Mouse (Mus musculus) liver, embryonic 12.5 days (tissue): Measurements from ENCODE around the gene Vps52. TPM values are rescaled to one million over a fixed set of nuclear protein-coding genes. Genes with fewer than 3 reads are reported as not detected.
"Not testable (repeated sequence)": the region's sequence is repeated elsewhere in the genome, so short reads cannot be mapped to it uniquely, and the experiment has no call there.

Experiments used
- ATAC-seq: fragments of 200-750 bp; cut with Nextera tagmentation; 2 replicates; pipeline ENCODE4 v1.8.0; 2017; ENCODE audit warnings: moderate number of reproducible peaks, mild to moderate bottlenecking, moderate library complexity
- H3K27ac ChIP-seq: fragments of 300-500 bp; sonication (generic); 2 replicates; pipeline ENCODE4 v1.5.1; 2016; ENCODE audit warnings: mild to moderate bottlenecking
- H3K27me3 ChIP-seq: fragments of 300-500 bp; sonication (generic); replicated peaks from 2 replicates; pipeline ENCODE4 v1.6.1; 2016; ENCODE audit warnings: mild to moderate bottlenecking, moderate library complexity
- H3K36me3 ChIP-seq: fragments of 300-500 bp; sonication (generic); 2 replicates; pipeline ENCODE4 v1.6.1; 2016; ENCODE audit warnings: mild to moderate bottlenecking, moderate library complexity
- H3K4me1 ChIP-seq: fragments of 300-500 bp; sonication (generic); 2 replicates; pipeline ENCODE4 v1.6.1; 2016
- H3K4me2 ChIP-seq: fragments of 300-500 bp; sonication (generic); 2 replicates; pipeline ENCODE4 v1.6.1; 2016; ENCODE audit warnings: mild to moderate bottlenecking, moderate library complexity
- H3K4me3 ChIP-seq: fragments of 300-500 bp; sonication (generic); 2 replicates; pipeline ENCODE4 v1.5.1; 2016; ENCODE audit warnings: mild to moderate bottlenecking, moderate library complexity
- H3K9ac ChIP-seq: fragments of 300-500 bp; sonication (generic); 2 replicates; pipeline ENCODE4 v1.6.1; 2016; ENCODE audit warnings: mild to moderate bottlenecking, moderate library complexity
- H3K9me3 ChIP-seq: fragments of 300-500 bp; sonication (generic); replicated peaks from 2 replicates; pipeline ENCODE4 v1.6.1; 2016; ENCODE audit warnings: mild to moderate bottlenecking, moderate library complexity
- WGBS: fragments of 180-500 bp; shearing (Covaris S2); methylation state at CpG from one replicate; pipeline ENCODE4 v1.1.7; 2016; ENCODE audit not compliant: insufficient replicate concordance; 5-methylcytosine and 5-hydroxymethylcytosine counted together
- polyA plus RNA-seq: library from polyadenylated mRNA; unstranded; fragments of >200 nt; fragmentation: Nextera tagmentation; extraction: Ambion mirVana; gene quantifications from 2 replicates; pipeline ENCODE4 v1.2.1, GENCODE M21; 2016

Vps52 gene
- polyA plus RNA-seq, 1 experiment from 2014 or later, result 43.5 TPM

DNA sequence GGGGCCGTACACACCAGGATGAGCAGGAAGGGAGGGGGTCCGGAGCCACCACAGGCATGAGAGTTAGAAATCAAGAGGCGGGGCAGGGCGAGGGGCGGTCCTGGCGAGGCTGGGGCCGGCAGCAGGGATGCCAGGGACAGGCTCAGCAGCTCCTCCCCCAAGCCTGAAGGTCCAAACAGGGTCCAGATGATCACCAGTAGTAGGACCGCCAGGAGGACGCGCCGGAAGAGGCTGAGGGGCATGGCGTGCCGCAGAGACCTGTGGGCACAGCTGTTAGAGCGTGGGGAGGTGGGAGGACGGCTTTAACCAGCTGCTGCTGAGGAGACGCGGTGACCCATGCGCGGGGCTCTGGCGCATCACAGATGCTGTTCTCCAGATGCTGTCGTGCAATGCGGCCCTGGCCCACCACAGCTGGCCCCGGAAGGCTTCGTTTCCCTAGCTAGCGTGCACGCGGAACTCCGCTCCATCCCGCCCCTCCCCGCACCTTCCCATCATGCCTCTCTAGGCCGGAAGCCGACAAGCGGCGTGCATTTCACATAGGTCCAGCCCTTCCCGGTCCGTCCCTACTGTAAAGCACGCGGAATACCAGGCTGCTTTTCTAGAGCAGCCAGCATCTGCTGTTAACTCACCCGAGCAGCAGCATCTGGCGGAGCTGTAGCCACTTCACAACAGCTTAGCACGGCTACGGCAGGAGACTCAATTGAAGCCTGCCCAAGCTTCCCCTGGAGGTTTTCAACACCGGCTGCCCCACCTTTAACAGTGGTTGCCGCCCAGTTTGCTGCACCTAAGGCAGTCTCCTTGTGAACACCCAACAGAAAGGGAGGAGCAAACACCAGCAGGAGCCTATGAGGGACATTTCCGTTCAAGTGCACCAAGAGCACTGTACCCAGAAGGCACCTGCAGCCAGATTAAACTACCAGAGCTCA, 4.3 kb upstream of the Vps52 start, which contains the start of gene B3galt4:
Gene B3galt4 (minus strand): TSS at position 468 of the 926 bp plus-strand sequence.
- 1% methylated on average over 45 of the region's 45 CpGs for WGBS
- peak within 1 kb of the TSS; percentile 90 for H3K4me2 ChIP-seq
- peaks cover 54% of the 10 kb centered on the region for H3K4me1 ChIP-seq
- peak within 1 kb of the TSS; percentile 80 for H3K4me3 ChIP-seq
- H3K27ac ChIP-seq, result peak within 1 kb of the TSS; percentile 92
- peak within 1 kb of the TSS; percentile 84 for H3K9ac ChIP-seq
- peaks cover 76% of the 10 kb centered on the region for H3K36me3 ChIP-seq
- no peaks in the 10 kb centered on the region for H3K27me3 ChIP-seq
- peak; percentile 78 for ATAC-seq
- no peaks in the 10 kb centered on the region for H3K9me3 ChIP-seq

- Histone ChIP-seq H3K27ac (peak overlapping the region; percentile 92), H3K4me3 (peak overlapping the region; percentile 80), H3K4me1 (peaks cover 61% of the 10 kb centered on the region), H3K4me2 (peak overlapping the region; percentile 90), H3K36me3 (peaks cover 69% of the 10 kb centered on the region), H3K9ac (peak overlapping the region; percentile 84)
- not testable (repeated sequence) for H3K9me3 ChIP-seq, ATAC-seq, H3K27me3 ChIP-seq
- 48% methylated on average over 13 of the region's 13 CpGs for WGBS
Measured at GRCm38 (mm10) chr17:33952015-33952414, 3.6 kb upstream of the Vps52 start.

DNA sequence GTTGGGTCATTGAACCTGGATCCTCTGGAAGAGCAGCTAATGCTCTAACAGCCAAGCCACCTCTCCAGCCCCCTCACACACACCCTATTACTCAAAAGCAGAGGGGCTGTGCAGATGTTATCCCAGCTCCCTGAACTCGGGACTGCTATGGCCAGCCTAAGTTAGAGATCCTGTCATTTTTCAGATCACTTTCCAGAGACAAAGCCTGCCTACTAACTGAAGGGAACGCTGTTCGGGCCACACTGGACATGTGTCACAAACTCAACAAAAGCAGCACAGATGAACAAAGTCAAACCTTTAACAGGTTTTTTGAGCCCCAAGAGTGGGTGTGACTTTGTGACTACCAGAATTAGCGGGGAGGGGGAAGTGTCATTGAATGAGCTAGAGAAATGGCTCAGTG, 2.7 kb upstream of the Vps52 start:
- 69% methylated on average over 4 of the region's 4 CpGs for WGBS
- Histone ChIP-seq H3K27ac (peak overlapping the region; percentile 92), H3K9ac (peak overlapping the region; percentile 84), H3K4me1 (peaks cover 68% of the 10 kb centered on the region), H3K9me3 (no peaks in the 10 kb centered on the region), H3K4me3 (peak overlapping the region; percentile 80), H3K27me3 (no peaks in the 10 kb centered on the region), H3K4me2 (peak overlapping the region; percentile 90), H3K36me3 (peaks cover 66% of the 10 kb centered on the region)
- ATAC-seq, result no peak

- H3K9ac ChIP-seq, result peak overlapping the region; percentile 84
- WGBS, result 58% methylated on average over 3 of the region's 3 CpGs
- peak overlapping the region; percentile 90 for H3K4me2 ChIP-seq
- H3K36me3 ChIP-seq, result peaks cover 65% of the 10 kb centered on the region
- H3K4me1 ChIP-seq, result peaks cover 68% of the 10 kb centered on the region
- no peak for ATAC-seq
- no peaks in the 10 kb centered on the region for H3K27me3 ChIP-seq
- no peaks in the 10 kb centered on the region for H3K9me3 ChIP-seq
- H3K27ac ChIP-seq, result peak overlapping the region; percentile 92
- peak overlapping the region; percentile 80 for H3K4me3 ChIP-seq
Measured at GRCm38 (mm10) chr17:33953310-33953709, 2.3 kb upstream of the Vps52 start.

DNA sequence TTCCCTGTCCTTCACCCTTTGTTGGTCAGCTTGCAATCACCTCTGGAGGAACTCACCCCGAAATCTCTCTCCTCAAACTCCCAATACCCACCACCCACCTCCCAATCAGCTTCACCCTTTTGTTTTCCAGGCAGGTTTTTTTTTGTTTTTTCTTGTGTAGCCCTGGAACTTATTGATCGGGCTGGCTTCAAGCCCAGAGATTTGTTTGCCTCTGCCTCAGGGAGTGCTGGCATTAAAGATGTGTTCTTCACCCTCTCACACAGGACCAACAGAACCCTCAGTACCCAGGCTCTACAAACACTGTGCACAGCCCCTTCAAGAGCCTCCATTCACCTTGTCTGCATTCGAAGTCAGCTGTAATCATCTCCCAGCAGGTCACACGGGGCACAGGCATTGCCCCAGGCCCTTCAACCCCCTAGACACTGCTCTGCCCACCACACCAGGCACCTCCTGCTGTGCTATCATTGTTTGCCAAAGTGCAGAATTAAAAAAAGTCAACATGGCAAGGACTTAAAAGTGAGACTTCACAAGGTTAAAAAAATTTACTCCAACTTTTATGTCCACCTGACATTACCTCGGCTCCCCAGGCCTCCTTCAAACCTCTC, 1.5 kb upstream of the Vps52 start:
- 21% methylated on average over 5 of the region's 5 CpGs for WGBS
- H3K4me2 ChIP-seq, result peak overlapping the region; percentile 90
- no peaks in the 10 kb centered on the region for H3K27me3 ChIP-seq
- no peak for ATAC-seq
- peak overlapping the region; percentile 92 for H3K27ac ChIP-seq
- peaks cover 65% of the 10 kb centered on the region for H3K36me3 ChIP-seq
- H3K9me3 ChIP-seq, result no peaks in the 10 kb centered on the region
- H3K9ac ChIP-seq, result peak overlapping the region; percentile 84
- H3K4me3 ChIP-seq, result peak overlapping the region; percentile 80
- peaks cover 68% of the 10 kb centered on the region for H3K4me1 ChIP-seq

DNA sequence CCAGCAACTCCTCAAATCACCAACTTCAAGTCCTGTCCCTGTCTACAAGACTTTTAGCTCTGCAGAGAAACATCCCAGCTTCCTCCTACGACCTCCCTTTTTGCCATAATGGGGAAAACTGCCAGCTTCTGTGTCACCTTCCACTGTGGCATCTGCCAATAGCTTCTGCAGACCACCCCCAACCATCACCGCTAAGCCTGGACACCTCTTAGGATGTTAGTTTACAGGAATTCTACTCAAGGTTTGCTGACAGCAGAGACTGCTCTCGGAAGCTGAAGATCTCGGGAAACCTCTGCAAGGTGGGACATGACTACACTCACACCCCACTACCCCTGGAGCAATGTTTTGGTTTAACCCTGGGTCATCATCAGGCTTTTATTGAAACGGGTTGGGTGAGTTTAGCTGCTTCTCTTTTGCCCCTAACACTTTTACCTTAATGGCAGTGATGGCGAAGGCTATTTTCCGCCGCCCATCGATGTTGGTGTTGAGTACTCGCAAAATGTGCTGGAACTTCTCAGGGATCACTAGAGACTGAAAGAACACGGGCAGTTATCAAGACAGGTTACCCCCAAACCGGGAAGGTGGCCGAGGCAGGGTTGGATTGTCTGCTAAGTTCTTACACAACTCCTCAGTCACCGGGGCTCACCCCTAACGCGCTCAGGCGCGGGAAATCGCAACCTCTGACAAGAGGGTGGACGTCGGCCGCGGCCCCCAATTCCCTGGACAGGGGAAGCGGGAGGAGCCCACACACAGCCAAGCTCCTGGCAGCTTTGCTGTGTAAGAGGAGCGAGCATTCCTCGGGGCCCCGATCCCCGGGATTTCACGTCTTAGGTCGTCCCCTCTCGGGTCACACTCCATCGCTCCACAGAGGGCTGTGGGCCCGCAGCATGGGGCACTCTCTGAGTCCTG, 712 bp upstream of the Vps52 start:
- under 1% methylated on average over 33 of the region's 33 CpGs for WGBS
- Histone ChIP-seq H3K27me3 (no peaks in the 10 kb centered on the region), H3K27ac (peak overlapping the region; percentile 92), H3K36me3 (peaks cover 65% of the 10 kb centered on the region), H3K4me1 (peaks cover 64% of the 10 kb centered on the region), H3K4me3 (peak overlapping the region; percentile 80), H3K4me2 (peak overlapping the region; percentile 90), H3K9me3 (no peaks in the 10 kb centered on the region), H3K9ac (peak overlapping the region; percentile 84)
- no peak for ATAC-seq

DNA sequence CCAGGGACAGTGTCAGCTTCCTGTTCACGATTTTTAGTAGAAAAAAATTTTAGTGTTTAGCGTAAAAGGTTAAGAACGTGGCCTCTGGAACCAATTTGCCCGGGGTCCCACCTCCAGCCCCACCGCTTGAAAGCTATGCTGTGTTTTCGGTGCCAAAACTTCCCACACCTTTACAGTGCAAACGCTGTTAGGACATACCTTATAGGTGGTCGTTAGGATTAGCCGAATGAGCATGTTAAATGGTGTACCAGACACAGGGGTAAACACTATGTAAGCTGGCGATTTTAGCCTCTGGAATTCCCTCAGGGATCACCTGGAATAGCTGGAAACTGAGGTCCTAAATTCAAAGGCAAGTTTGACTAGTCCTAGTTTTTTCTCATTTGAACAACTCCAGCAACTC, 724 bp downstream of the Vps52 start:
- no peak for ATAC-seq
- Histone ChIP-seq H3K27ac (peak overlapping the region; percentile 90), H3K9ac (peak overlapping the region; percentile 84), H3K9me3 (no peaks in the 10 kb centered on the region), H3K4me2 (peak overlapping the region; percentile 91), H3K27me3 (no peaks in the 10 kb centered on the region), H3K4me3 (peak overlapping the region; percentile 80), H3K36me3 (peaks cover 70% of the 10 kb centered on the region), H3K4me1 (peaks cover 49% of the 10 kb centered on the region)
- 3% methylated on average over 10 of the region's 10 CpGs for WGBS

- ATAC-seq, result no peak
- H3K27me3 ChIP-seq, result no peaks in the 10 kb centered on the region
- H3K4me3 ChIP-seq, result no peak overlapping the region
- H3K4me2 ChIP-seq, result 0 out of 2 replicates have a peak overlapping the region, but pooled peaks have one; percentile 91
- peaks cover 73% of the 10 kb centered on the region for H3K36me3 ChIP-seq
- H3K9ac ChIP-seq, result no peak overlapping the region; the same call in 1 of the 2 replicates
- H3K27ac ChIP-seq, result no peak overlapping the region
- WGBS, result 80% methylated on average over 6 of the region's 6 CpGs
- H3K9me3 ChIP-seq, result no peaks in the 10 kb centered on the region
- H3K4me1 ChIP-seq, result peaks cover 38% of the 10 kb centered on the region
Measured at GRCm38 (mm10) chr17:33957493-33957892, 1.9 kb downstream of the Vps52 start.

DNA sequence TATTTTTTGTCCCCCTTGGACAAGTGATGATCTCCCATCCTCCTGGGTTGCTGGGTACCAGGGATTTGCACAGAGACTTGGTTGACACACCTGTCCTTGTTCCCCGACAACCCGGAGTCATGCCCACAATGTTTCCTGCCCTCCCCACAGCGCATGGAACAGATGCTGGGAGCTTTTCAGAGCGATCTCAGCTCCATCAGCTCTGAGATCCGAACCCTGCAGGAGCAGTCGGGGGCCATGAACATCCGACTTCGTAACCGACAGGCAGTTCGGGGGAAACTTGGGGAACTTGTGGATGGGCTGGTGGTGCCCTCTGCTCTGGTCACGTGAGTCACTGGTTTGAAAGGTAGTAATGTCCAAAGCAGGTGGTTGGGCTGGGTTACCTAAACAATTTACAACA, 2.8 kb downstream of the Vps52 start:
- Histone ChIP-seq H3K4me1 (peaks cover 28% of the 10 kb centered on the region), H3K4me2 (no peak overlapping the region), H3K27me3 (no peaks in the 10 kb centered on the region), H3K36me3 (peaks cover 73% of the 10 kb centered on the region), H3K27ac (no peak overlapping the region), H3K9ac (no peak overlapping the region), H3K4me3 (no peak overlapping the region), H3K9me3 (no peaks in the 10 kb centered on the region)
- no peak for ATAC-seq
- WGBS, result 87% methylated on average over 11 of the region's 11 CpGs

DNA sequence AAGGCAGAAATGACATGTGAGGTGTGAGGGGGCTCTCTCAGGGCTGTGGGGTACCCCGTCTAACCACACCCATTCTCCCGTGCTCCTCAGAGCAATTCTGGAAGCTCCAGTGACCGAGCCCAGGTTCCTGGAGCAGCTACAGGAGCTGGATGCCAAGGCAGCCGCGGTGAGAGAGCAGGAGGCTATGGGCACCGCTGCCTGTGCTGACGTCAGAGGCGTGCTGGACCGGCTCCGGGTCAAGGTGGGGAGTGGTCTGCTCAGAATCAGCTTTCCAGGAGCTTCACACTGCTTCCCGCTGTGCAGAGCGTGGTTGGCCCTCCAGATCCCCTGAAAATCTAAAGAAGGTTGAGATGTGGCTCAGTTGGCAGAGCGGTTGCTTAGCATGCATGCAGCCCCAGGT, 3.5 kb downstream of the Vps52 start:
- Histone ChIP-seq H3K4me1 (peaks cover 21% of the 10 kb centered on the region), H3K36me3 (peaks cover 73% of the 10 kb centered on the region)
- no peak for ATAC-seq

GRCm38 (mm10) chr17:33959948-33960347, 4.3 kb downstream of the Vps52 start:
- 89% methylated on average over 15 of the region's 15 CpGs for WGBS
- Histone ChIP-seq H3K4me2 (no peak overlapping the region), H3K9me3 (no peaks in the 10 kb centered on the region), H3K4me3 (no peak overlapping the region), H3K27ac (no peak overlapping the region), H3K27me3 (no peaks in the 10 kb centered on the region), H3K9ac (no peak overlapping the region), H3K36me3 (peaks cover 70% of the 10 kb centered on the region), H3K4me1 (peaks cover 15% of the 10 kb centered on the region)
- no peak for ATAC-seq

More for the DNA sequence above, 3.5 kb downstream of the Vps52 start:
- Histone ChIP-seq H3K4me2 (no peak overlapping the region), H3K9ac (no peak overlapping the region), H3K27ac (no peak overlapping the region), H3K27me3 (no peaks in the 10 kb centered on the region), H3K4me3 (no peak overlapping the region), H3K9me3 (no peaks in the 10 kb centered on the region)
- WGBS, result 88% methylated on average over 13 of the region's 13 CpGs
